Mouse (Mus musculus) spleen, adult 12 weeks (tissue): Measurements from ENCODE around the gene Stxbp4.

Source experiments
- DNase-seq: peaks from one replicate; pipeline ENCODE4 v3.0.0; 2022; ENCODE audit warnings: low spot score

The Stxbp4 gene

DNA sequence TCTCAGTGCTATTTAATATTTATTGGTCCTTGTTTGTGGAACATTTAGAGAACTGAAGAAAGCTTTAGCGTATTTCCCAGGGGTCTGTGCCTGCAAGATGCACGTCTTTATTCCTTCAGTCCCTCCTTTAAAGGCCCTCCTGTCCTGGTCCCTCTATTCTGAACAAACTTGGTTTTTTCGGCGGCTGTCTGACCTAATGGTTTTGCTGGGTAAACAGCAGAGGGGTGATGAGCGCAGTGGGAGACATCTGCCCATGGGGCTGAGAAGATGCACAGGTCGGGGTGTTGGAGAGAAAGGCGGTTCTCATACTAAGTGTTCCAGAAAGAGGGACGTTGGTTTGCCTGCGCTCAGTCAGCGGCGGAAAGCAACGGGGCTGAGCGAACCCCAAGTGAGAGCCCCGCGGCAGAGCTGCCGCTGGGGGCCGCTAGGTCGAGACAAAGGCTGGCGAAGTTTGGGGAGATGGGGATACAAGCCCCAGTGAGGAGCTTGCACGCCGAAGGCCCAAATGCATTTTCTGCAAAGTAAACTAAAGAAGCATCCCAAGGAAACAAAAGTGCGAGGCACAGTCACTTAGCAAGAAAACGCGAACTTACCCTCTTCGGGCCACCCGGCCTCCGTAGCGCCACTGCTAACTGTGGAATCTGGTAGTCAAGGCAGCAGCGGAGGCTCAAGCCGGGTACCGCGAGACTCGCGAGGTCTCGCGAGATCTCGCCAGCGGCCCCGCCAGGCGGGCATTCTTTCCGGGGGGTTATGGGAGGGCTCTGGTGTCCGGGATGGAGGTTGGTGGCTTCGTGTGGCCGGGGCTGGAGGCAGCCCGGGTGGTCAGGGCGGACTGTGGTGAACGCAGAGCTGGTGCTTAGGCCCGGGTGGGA lies at the start of gene Stxbp4, which contains the start of gene Cox11:
TSS of gene Stxbp4 (minus strand) at position 645 of the 872 bp plus-strand sequence.
TSS of gene Cox11 (plus strand) at position 734 of the 872 bp plus-strand sequence.
- peak; percentile 90 for DNase-seq

DNA sequence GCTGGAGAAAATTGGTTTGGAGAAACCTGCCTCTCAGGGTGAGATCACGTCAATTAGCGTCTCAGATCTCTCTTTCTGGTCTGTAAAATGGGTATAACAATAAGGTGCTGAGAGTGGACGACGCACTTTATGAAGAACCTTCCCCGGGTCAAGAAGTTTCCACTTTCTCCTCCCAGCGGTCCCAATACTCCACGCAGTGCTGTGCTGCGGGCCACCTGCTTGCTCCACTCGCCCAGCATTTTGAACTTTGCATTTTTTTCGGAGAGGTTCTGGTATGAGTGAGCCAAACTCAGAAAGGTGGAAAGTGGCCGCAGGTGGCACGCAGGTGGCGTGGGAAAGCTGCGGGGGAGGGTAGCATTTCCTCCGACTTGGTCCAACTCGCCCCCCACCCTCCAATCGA lies 49.2 kb upstream of the Stxbp4 start:
- DNase-seq = no peak

DNA sequence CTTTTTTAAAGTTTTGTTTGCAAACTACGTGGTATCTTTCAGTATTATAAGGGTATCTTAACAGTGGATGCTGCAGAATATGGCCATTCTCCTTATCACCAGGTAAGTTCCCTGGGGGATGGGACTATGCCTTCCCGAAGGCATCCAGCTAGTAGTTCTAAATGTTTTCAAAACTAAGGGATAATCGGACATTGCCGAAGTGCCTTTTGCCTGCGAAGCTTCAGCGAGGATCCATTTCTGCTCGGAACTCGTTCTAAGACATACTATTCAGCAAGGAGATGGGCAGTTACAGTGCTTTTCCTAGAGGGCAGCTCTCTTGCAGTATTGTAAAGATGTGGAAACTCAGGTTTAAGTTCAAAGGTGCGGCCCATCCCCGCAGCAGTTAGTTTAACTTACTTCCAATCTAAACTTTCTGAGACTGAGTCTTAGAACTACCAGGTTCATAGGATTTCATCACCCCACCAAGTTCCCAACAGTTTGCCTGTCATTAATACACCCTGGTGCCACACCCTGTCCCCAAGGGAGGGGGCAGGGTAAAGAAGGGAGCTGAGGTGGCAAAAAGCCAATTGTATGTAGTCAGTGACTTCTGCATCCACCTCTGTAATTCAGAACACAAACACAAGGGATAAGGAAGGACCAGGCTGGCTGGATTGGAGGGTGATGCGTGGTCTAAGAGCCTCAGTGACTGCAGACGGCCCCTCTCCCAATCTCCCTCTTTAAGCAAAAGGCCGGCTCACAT lies 48.6 kb upstream of the Stxbp4 start:
- DNase-seq = peak; percentile 47

DNA sequence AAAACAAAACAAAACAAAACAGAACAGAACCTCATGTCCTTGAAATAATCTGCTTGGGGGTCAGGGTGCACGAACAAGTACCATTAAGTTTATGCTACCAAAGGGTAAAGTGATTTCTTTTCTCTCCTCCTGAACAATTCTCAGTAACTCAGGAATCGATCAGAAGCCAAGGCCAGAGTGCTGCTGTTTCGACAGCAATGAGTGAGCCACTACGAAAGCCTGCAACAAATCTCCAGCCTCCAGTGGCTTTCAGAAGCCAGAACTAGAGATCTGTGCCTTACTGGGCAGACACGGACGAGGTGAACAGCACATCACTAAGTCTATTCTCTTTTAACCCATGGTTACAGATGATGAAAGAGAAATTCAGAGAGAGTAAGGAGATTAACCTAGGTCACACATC lies 47.3 kb upstream of the Stxbp4 start:
- DNase-seq = no peak

DNA sequence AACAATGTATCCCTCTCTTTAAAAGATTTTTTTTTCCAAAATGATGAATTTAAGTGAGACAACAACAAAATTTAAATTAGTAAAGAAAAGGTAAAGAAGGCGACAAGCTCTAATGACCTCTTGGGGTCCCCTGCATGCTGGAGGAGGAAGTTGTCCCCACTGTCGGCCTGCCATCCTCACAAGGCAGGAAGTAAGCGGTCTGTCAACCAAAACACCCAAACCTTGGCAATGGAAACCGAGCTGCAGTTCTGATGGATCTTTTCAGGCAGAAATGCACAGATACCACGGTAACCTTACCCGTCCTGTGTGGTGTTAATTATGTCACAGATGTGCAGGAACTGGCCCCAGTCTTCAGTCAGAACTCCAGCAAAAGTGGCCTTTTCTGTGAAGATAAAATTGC lies 46.9 kb upstream of the Stxbp4 start:
- no peak for DNase-seq

DNA sequence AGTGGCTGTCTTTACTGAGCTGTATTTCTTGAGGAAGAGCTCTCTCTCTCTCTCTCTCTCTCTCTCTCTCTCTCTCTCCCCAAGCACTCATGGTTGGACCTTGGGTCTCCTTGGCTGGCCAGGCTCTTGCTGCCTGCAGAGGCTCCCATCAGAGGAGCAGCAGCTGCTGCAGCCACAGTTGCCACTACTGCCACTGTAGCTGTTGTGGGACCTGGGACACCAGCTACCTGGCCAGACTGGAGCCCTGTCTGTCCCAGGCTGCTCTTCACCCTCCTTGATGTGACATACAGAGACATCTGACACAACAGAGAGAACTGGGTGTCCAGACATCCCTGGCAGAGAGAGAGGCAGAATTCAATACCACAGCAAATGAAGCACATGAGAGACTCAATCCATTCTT lies 43.3 kb upstream of the Stxbp4 start:
- no peak for DNase-seq

DNA sequence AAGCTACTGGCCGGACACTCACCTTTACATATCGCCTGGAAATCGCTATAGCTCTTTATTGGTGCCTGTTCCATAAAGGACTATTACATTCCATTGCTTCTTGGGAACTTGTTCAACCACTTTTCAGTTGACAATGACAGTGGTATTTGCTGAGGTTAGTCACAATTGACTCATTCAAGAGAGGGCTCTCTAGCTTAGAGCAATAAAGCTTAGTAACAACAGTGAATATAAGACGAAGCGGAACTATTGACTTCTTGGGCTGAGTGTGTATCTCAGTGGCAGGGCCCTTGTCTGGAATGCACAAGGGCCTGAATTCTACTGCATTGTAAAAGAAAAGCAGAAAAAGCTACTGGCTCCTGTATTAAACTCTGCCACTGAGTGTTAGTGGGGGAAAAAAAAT lies 40.7 kb upstream of the Stxbp4 start:
- no peak for DNase-seq

DNA sequence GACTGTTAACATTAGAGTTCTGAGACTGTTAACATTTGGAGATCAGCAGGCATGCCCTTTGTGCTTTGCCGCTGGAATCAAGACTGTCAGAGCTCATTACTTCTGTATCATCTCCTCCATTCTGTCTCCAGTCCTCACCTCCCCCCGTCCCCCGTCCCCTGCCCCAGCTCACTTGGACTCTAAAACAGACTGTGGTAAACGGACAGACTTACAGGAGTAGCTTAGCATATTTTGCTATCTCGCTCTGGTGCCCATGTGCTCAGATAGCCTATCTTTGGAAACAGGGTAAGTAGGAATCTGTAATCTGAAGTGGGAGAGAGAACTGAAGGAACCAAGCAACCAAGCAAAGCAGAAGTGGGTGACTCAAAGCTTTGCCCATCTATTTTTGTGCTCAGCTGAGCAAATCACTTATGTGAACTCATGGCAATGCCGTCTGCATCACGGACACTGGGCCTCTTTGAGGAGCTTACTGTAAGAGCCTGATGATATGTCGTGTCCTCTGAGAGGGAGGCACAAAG lies 39.9 kb upstream of the Stxbp4 start:
- DNase-seq = no peak

DNA sequence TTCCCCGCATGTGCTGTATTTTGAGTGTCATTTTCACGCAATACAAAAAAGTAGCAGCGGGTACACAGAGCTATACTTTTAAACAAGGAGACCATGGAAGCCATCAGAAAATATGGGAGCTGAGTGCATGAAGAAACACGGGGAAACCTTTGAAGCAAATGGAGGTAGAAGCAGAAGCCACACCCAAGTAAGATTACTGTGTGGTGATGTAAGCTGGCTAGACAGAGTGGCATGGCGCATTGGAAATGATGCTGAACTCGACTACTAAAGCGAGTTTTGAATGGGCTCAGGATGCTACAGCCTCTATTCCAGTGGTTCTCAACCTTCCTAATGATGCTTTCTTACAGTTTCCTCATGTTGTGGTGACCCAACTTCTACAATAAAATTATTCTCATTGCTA lies 39.1 kb upstream of the Stxbp4 start:
- DNase-seq = no peak

DNA sequence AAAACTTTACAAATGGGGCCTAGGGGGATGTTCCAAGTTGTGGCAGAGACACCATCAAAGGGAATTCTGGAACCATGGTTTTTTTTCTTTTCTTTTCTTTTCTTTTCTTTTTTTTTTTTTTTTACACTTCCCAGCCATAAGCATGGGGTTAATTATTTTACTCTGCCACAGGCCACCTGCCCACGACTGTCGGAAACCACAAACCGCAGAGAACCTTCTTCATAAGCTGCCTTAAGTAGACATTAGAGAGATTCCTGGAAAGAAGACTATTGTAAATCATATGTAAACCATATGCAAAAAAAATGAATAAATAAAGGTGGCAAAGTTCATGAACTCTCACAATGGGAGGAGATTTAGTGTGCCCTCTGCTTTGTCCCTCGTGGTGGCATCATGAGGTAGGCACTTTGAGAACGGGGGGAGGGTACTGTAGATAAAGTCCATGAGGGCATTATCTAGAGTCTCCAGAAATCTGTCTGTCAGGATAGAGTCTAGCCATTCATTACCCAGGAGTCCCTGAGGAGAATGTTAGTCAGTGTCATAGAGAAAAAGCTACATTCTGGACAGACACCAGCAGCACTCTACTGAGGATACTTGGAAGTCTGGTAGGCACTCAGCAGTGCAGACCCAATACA lies 37.7 kb upstream of the Stxbp4 start:
- DNase-seq = peak; percentile 33

DNA sequence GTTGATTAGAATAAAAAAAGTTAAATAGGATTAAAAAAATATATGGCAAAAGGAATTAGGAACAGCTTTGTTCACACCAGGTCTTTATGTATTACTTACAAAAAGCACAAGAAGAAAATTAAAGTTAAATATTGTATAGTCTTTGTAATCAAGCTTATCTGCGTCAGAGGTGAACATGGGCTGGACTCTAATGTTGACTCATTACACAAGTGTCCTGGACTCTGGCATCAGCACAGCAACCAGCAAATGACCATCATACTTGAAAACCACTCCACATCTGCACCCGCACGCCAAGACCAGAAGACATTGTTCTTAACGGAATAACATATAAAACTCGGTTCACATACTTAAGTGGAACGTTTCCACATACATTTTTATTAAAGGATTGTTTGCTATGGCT lies 29.4 kb upstream of the Stxbp4 start:
- DNase-seq = no peak

DNA sequence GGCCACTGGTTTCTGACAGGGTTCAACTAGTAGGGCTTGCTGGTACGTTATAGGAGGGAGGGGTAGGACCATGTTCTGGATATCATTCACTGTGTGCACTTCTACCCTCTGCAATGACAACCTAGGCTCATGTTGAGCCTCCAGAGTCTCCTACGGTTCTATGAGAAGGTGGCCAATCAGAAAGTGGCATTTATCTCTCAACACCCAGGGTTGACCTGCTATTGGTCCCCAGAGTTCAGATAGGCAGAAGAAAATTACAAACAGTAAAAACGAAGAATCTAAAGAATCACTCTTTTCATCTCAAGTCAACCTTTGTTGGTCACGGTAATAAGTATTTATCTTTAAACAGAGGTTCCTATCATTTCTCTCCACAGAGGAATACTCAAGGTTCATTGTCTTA lies 29.0 kb upstream of the Stxbp4 start:
- no peak for DNase-seq

DNA sequence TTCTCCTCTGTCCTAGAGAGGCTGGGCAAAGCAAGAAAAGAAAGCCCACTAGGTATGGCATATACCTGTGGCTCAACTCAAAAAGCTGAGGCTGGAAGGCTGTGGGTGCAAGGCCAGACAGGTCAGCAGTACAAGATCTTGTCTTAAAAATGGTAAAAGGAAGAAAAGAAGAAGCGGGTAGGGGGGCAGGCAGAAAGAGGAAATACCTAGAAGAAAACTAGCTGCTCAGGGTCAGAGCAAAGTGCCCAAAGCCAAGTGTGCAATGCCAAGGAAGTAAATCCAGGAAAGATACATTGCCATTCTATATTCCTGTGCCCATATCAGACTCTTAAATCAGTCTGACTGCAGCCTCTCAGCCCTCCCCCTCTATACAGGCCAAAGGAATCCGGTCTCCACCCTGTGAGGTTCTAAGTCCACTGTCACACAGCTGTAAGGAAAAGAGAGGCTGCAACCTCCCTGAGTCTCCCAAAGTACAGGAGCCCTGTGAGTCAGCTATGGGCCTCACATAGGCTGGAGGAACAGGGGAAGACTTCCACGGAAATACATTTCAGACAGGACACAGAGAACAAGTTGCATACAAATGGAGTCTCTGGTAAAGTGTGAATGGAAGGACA lies 28.4 kb upstream of the Stxbp4 start:
- DNase-seq = no peak

DNA sequence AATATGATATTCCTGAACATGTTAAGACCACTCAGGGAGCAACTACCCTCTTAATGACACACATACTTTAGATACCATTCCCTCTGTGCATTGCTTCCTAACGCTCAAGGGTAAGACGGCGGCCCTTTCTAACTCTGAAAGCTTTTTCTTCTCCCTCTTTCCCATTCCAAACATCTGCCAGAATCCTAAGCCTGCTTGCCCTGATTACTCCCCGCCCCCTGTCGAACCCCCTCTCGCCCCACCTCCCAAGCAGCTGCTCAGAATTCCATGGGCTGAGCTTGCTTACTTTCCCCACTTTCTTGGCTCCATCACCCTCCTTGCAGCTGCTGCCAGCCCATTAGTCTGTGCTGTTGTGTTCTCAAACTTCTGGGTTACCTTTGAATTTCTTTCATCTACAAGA lies 27.3 kb upstream of the Stxbp4 start:
- DNase-seq = no peak

DNA sequence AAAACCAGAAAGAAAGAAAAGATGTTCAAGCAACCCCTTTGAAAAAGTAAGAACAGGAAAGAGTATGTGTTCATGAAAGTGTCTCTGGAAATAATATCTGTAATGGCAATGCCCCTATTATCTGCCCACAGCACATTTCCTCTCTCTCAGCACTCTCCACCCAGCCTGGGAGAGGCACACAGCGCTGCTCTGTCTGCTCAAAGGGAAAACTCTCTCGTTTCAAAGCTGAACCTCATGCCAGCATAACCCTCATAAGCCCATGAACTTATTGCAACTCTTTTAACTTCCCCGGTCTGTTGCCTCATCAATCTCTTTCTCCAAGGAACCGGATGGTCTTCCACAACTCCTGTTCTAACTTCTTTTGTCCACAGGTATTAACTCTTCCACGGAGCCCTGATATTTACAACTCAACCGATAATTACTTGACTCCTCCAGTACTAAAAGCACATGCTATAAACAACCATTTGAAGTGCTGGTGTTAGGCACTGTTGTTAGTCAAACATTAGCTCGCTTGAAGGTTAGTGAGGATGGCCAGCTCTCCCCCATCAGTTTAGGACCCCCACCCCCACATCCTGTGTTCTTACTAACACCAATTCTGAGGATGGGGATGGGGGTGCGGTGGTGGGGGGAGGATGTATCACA lies 26.6 kb upstream of the Stxbp4 start:
- DNase-seq = peak; percentile 62

DNA sequence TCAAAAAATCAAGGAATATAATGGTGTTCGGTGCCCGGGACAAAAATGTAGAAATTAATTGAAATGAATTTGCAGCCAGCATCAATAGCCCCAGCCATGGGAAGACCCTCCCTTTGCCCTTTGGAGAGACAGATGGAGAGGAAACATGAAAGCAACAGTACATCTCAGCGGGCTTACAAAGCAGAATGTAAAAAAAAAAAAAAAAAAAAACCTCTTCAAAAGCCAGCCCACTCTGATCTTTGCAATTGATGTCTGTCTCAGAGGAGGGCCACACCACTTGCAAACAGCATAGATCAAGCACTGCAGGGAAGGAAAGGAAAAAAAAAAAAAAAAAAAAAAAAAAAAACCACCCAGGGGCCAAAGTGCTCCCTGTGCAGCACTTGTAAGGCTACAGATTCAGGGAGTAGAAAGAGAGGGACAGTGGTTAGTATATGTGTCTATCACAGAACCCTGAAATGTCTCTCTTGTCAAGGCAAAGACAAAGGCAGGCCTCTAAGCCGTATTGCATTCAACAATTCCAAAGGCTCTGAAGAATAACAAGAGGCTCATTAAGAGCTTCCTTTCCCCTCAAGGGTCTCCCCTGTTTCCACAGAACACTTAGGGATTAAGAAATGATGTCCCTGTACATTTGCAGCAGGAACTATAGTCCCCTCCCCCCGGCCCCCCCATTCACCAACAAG lies 25.9 kb upstream of the Stxbp4 start:
- DNase-seq = no peak

DNA sequence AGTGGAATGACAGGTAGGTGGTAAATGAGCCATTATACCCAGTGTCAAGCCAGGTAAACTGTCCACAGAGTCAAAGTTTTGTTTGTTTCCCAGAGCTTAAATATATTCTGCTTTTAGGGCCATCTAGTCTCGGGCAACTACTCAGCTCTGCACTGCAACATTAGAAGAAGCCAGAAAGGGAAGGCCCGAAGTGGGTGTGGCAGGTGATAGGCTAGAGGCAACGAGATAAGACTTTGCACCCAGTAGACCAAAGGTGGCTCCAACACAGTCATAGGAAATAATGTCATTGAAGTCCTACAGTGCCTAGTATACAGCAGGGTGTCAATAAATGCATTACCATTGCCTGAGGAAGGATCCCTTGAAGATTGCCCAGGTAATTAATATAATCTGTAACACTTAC lies 25.2 kb upstream of the Stxbp4 start:
- DNase-seq = peak; percentile 46

DNA sequence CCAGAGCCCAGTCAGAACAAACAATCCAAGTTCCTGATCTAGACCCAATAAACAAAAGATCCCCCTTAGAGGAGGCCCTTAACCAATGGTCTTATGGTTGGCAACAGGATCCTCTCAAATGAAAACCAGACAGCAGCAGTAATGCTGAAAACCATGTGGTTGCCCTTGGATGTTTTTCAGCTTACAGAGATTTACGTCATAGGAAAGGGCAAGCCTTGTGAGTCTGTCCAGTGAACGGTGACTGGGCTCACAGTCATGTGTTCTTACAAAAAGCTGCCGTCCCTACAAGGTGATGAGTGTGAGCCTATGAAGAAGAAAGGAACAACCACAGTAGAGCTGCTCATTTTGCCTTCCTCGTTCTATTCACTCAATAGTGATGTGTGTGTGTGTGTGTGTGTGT lies 22.8 kb upstream of the Stxbp4 start:
- DNase-seq = no peak

DNA sequence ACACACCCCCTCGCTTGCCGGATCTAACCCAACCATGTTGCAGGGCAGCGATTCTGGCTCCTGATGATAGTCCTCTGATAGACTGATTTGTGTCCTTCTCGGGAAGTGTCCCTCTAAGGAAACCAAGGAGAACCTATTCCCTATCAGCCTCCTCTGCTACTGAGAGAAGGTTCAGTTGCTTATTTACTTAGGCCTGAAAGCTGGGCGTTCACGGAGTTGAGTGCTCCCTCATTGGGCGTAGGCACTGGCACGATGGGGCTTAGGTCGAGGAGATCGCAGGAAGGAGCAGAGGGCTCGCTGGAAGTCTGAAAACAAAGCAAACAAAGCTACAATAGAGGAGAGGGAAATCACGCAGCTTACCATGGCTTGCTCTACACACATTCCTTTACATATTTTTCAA lies 19.6 kb upstream of the Stxbp4 start:
- no peak for DNase-seq

DNA sequence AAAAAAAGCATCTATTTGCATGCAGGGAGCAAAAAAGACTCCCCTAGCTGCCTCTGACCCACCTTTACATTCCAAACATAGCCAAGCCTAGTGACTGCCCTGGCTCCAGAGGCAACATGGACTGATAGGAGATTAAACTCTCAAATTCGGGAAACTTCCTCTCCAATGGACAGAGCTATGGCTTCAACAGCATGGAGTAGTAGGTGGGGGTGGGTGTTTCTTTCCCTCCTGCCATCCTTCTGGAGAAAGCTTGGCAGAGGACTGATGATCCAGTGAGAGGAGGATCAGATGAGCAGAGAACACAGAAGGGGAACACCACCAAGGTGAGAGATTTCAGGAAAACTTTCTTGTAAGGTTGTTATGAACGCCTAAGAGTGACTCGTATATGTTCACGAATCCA lies 14.7 kb upstream of the Stxbp4 start:
- DNase-seq = no peak

DNA sequence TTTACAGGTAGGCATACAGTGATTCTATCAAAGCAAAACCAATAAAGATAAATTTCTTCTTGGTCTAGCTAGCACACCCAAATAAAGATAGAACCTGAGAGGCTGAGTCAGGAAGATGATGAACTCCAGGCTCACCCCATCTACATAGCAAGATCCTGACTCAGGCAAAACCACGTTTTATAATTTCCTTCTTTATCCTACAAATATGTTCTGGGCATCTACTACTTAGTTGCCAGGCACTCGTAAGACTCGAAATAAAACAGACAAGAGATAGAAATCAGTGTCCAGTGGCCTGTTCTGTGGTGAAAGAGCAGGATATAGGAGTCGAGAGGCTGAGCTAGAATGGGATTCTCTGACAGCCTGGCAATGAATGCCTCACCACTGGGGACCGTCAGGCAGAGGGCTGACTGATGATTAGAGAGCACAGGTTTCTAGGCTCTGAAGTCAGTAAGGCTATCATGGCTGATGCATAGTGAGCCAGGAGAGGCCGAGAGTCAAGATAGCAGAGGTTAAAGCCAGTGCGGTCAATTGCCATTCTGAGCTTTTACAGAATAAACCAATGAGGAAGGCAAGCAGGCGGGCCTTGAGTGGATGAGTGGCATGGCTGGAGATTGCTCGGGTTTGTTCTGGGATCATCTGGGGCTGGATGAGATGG lies 12.5 kb upstream of the Stxbp4 start:
- no peak for DNase-seq
